Mouse (Mus musculus) ES-Bruce4 (cell line): ENCODE results near the gene Hrct1.

ENCODE experiments used
- CTCF ChIP-seq: IDR thresholded peaks from one replicate; pipeline ENCODE4 v1.8.1; 2011; ENCODE audit warnings: low read depth, low read length
- EP300 ChIP-seq: IDR thresholded peaks from 2 replicates; pipeline ENCODE4 v1.6.1; 2011; ENCODE audit warnings: low read depth, low read length; ENCODE audit not compliant: insufficient read depth

DNA sequence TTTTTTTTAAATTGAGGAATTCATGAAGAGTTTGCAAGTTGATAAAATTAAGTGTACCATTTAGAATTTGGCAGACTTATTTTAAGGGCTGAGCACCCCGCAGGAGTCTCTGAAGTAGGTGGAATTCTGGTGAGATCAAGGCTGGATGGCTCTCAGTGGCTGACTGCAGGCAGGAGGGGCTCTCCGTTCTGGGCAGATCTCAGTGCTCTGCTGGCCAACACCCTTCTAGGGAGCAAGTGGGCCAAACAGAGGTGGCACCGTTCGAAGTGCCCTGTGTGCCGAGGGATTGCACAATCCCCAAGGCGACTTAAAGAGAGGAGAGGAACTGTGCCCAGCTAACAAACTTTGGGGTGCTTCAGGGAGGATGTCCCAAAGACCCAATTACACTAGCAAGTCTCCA is 17.1 kb upstream of the Hrct1 start, which contains the start of gene Olfr71:
- TF ChIP-seq CTCF (no peak), EP300 (no peak)
